Mouse (Mus musculus) layer of hippocampus, adult 8-10 months (tissue): ENCODE data around the gene Blcap. TPM values are rescaled to one million over a fixed set of nuclear protein-coding genes. Genes with fewer than 3 reads are reported as not detected.

Experiments
- DNase-seq, 2 experiments: peaks; one replicate each; pipeline ENCODE4 v3.0.0; 2022; ENCODE audit warnings: low spot score in 2 of 2
- microRNA-seq, 2 experiments: library from miRNA; unstranded; fragments of <30 nt; microRNA quantifications; one replicate each; pipeline ENCODE4 v1.2.0; 2022
- total RNA-seq, 4 experiments: library from RNA; stranded (reverse); gene quantifications; 2 replicates each; pipeline ENCODE4 v1.2.4; 2022

The Blcap gene
- total RNA-seq, 4 experiments from 2014 or later: 136 to 152 (median 144) TPM

DNA sequence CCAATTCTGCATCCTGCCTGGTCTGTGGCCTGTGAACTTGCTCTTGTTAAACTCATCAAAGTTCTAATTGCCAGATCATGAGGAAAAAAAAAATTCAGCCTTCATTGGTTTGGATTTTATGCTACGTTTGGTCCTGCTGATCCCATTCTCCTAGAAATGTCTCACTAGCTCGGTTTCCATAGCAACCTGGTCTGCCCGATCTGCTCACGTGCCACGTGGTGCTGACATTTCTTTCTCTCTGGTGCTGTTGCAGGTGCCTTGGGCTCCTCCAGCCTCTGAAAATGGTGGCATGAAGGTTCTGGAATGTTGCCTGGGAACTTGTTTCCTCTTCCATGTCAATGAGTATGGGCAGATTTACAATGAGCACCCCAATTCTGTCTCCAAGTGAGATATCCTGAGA is 50.6 kb downstream of the Blcap start:
- DNase-seq: peak in 1 of 2 experiments; percentile 45

- DNase-seq: no peak
Measured at GRCm38 (mm10) chr2:157519452-157519851, 51.6 kb downstream of the Blcap start.

DNA sequence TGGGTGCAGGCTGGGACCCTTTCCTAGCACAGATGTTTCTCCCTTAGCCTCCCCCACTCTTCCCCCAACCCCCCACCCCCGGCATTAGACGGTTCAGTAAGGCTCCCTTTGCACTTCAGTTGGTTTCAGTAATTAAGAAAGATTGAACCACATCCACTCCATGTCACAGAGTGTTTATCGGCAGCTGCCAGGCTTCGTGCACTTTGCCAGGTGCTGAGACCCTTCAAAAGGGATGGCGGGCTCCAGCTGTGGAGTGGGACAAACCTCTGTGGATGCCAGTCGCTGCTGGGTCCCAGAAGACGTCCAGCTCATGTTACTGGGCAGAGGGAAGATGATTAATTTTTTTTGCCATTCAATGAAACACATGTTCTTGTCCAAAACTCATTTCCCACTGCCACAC is 52.6 kb downstream of the Blcap start:
- no peak for DNase-seq

DNA sequence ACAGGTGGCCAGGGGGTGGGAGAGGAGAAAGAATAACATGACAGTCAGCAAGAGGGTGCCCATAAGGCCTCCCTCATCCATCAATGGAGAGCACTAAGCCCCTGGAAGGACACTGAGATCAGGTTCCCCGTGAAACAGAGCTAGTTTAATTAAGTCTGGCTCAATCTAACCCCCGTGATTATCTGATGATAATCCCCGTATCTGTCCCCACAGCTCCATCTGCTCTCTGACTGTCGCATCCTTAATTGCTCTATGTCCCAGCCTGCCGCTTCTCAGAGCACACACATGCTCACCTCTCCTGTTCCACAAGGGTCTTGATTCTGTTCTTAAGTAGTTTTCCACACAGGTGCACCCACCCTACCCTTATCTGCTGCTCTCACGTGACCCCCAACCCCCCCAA is 53.5 kb downstream of the Blcap start:
- DNase-seq: no peak

DNA sequence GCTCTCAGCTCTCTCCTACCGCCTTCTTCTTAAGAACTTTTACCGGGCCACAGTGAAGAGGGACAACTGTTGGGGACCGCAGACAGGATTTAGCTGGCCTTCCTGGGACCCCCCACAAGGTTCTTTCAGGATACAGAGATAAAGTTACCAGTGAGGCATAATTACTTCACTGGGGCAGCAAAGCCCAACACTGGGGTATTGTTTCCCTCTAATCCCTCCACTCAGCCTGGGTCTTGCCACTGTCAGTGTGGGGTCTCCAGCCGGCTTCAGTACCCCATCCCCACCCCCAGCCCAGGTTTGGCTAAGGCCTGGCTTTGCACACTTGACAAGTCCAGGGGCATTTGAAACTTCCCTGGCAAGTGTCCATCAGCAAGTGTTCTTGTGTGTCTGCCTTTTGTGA is 56.7 kb downstream of the Blcap start:
- DNase-seq: no peak

GRCm38 (mm10) chr2:157513737-157514208 is 57.3 kb downstream of the Blcap start:
- DNase-seq: no peak

DNA sequence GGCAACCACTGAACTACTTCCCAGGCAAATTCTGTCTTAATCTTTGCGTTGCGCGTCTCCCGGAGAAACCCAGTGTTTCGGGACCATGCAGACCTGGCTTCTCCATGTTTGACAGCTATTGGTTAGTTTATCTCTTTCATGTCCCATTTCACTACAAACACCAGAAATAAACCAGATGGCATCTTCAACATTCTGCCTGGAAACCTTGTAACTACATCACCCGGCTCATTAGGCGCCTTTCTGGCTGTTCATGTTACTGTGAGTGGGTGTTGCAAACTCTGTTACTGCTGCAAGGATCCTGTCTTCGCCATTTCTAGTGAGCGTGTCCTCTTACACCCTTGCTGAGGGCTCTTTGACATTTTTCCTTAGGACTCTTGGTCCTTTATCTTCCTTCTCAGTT is 58.2 kb downstream of the Blcap start:
- DNase-seq: peak; percentile 61 to 72

DNA sequence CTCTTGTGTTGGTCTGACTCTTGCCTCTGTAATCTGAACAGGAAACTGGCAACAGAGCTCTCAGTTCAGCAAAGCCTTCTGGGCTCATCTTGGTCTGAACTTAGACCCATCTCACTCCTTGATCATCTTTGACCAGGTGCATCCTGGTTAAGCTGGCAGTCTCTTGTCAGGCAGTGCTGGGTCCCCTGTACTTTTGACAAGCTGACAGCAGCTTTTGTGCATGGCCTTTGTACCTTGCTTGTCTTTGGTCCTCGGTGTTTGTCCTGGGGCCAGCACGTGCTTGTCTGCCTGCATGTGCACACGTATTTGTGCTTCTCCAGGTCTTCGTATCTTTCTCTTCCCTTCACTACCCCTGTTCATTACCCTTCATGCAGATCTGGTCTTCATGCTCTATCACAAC is 61.0 kb downstream of the Blcap start:
- no peak for DNase-seq

GRCm38 (mm10) chr2:157509182-157509581 is 61.9 kb downstream of the Blcap start:
- DNase-seq: no peak

DNA sequence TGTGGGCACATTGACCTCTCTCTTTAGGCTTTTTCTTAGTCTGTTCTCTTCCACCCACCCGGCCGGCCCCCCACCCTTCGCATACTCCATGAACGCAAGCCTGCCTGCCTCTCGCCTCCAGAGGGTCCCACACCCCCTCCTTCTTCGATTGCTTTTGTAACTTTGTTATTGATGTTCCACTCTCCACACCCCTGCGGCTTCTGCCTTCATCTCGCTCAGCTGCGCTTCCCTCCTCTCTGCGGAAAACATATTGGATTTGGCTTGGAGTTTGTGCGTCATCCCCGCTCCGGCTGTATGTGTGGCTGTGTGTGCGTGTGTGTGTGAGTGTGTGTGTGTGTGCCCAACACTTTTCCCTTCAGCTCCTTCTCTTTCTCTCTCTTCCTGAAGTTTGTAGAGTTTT is 64.3 kb downstream of the Blcap start:
- peak; percentile 62 to 85 for DNase-seq

Small RNA genes within 50 kb of the gene (microRNA-seq; reads per million reads assigned to microRNA genes)
- 0.64 to 1.5 reads per million in 2 experiments for gene Gm23134

Other genes starting within 250 kb of the Blcap start
- not detected for gene Ghrh, start 223.8 kb downstream of the Blcap start, total RNA-seq
- 10 to 100 TPM; 53.4 to 60.4 (median 58.8) TPM for gene Manbal, start 203.7 kb downstream of the Blcap start, total RNA-seq
- gene Src, start 152.8 kb downstream of the Blcap start, total RNA-seq: 100 to 1,000 TPM; 124 to 150 (median 133) TPM
- gene Nnat, start 11.2 kb downstream of the Blcap start, total RNA-seq: 100 to 1,000 TPM; 458 to 613 (median 542) TPM
- gene Ctnnbl1, start 166.1 kb upstream of the Blcap start, total RNA-seq: 10 to 100 TPM; 27.3 to 37.7 (median 29.8) TPM